Mouse (Mus musculus) forebrain, embryonic 10.5 days (tissue): ENCODE data around the gene Abcb9. TPM values are rescaled to one million over a fixed set of nuclear protein-coding genes. Genes with fewer than 3 reads are reported as not detected.

Source experiments
- polyA plus RNA-seq: library from polyadenylated mRNA; unstranded; fragments of >200 nt; fragmentation: Nextera tagmentation; extraction: Ambion mirVana; gene quantifications from 2 replicates; pipeline ENCODE4 v1.2.1, GENCODE M21; 2016

Abcb9 gene
- polyA plus RNA-seq, 1 experiment from 2014 or later = 0.52 TPM

Other genes starting within 250 kb of the Abcb9 start
- not detected in 2 replicates for gene Hcar2, start 230.3 kb downstream of the Abcb9 start, polyA plus RNA-seq
- not detected in 2 replicates for gene Hcar1, start 215.8 kb downstream of the Abcb9 start, polyA plus RNA-seq
- gene Denr, start 188.6 kb downstream of the Abcb9 start, polyA plus RNA-seq = 177 and 188 TPM in 2 replicates
- gene Gm43518, start 168.4 kb downstream of the Abcb9 start, polyA plus RNA-seq = 1.7 TPM in 2 replicates
- gene Ccdc62, start 165.1 kb downstream of the Abcb9 start, polyA plus RNA-seq = 5.0 and 7.0 TPM in 2 replicates
- gene Hip1r, start 122.2 kb downstream of the Abcb9 start, polyA plus RNA-seq = 7.7 and 11.1 TPM in 2 replicates
- 50.8 and 51.2 TPM in 2 replicates for gene Vps37b, start 63.5 kb downstream of the Abcb9 start, polyA plus RNA-seq
- 16.8 and 17.8 TPM in 2 replicates for gene Ogfod2, start 16.5 kb upstream of the Abcb9 start, polyA plus RNA-seq
- gene Arl6ip4, start 20.3 kb upstream of the Abcb9 start, polyA plus RNA-seq = 136 and 140 TPM in 2 replicates
- 2.1 and 3.0 TPM in 2 replicates for gene Pitpnm2, start 154.0 kb upstream of the Abcb9 start, polyA plus RNA-seq
- 19.5 and 20.9 TPM in 2 replicates for gene Mphosph9, start 232.2 kb upstream of the Abcb9 start, polyA plus RNA-seq
- 24.9 and 25.7 TPM in 2 replicates for gene 2810006K23Rik, start 232.3 kb upstream of the Abcb9 start, polyA plus RNA-seq